ENCODE assay signal across 8 mouse cellular contexts in genomic region chr9:44882436-44882980, GRCm38 (mm10). TPM values are rescaled to one million over a fixed set of nuclear protein-coding genes. Genes with fewer than 3 reads are reported as not detected.
DNase-seq lines count a peak whose midpoint lies in the region; ATAC-seq and TF ChIP-seq lines count a peak whose summit lies in the region.

No protein-coding gene starts in this region.

- TF ChIP-seq CTCF in thymus, adult 2 months (IDR thresholded peaks at IDR 0.05; ENCODE audit: borderline replicate concordance, control insufficient read depth, extremely low read depth, insufficient read depth, low read length, poor library complexity), result 0 out of 2 replicates have a peak, but pooled peaks have one; percentile 29

- peak overlapping the region; percentile 91; the same call in 1 of the 2 replicates for H3K27ac ChIP-seq in liver, embryonic 13.5 days
- H3K27ac ChIP-seq in thymus, adult 2 months (ENCODE audit: control insufficient read depth, insufficient read depth, low read length), result no peak overlapping the region

- peak; percentile 80 for DNase-seq in A20 (ENCODE audit: low read depth, low spot score)
- peak; percentile 75 for DNase-seq in T-cell, adult 2 months (ENCODE audit: low spot score)
- peak; percentile 81 for DNase-seq in embryo, embryonic 10.5 days (ENCODE audit: low spot score)
- peak; percentile 27 to 30 for DNase-seq in gastrocnemius, postnatal 4 days (ENCODE audit: low spot score in 2 of 2)
- peak; percentile 57 for DNase-seq in kidney, adult 18-20 months
- DNase-seq in liver, embryonic 13.5 days, result peak; percentile 36
- DNase-seq in neural tube, embryonic 10.5 days (ENCODE audit: extremely low spot score, low spot score), result peak; percentile 78
- peak; percentile 61 for DNase-seq in thymus, adult 2 months

- WGBS in liver, embryonic 13.5 days (ENCODE audit: insufficient replicate concordance), result under 1% methylated on average over 26 of the region's 27 CpGs
- under 1% methylated on average over 26 of the region's 27 CpGs for WGBS in thymus, adult 2 months

- H3K9me3 ChIP-seq in liver, embryonic 13.5 days (replicated peaks), result no peaks in the 10 kb centered on the region

- H3K4me1 ChIP-seq in liver, embryonic 13.5 days (replicated peaks), result peaks cover 47% of the 10 kb centered on the region
- peaks cover 19% of the 10 kb centered on the region for H3K4me1 ChIP-seq in thymus, adult 2 months (replicated peaks; ENCODE audit: control insufficient read depth, insufficient read depth, low read length)

- TF ChIP-seq POLR2A in thymus, adult 2 months (IDR thresholded peaks at IDR 0.05; ENCODE audit: control insufficient read depth, extremely low read depth, insufficient read depth, low read length, poor library complexity), result 0 out of 2 replicates have a peak, but pooled peaks have one; percentile 4

- H3K36me3 ChIP-seq in liver, embryonic 13.5 days, result peaks cover 6% of the 10 kb centered on the region; the same call in 1 of the 2 replicates
- no peaks in the 10 kb centered on the region; the same call in 1 of the 2 replicates for H3K36me3 ChIP-seq in thymus, adult 2 months (ENCODE audit: control insufficient read depth, insufficient read depth, low read length)

- no peak; the same call in 1 of the 2 replicates for ATAC-seq in liver, embryonic 13.5 days (ENCODE audit: low read depth)

- peak overlapping the region; percentile 97 for H3K4me3 ChIP-seq in liver, embryonic 13.5 days (replicated peaks)
- peak overlapping the region; percentile 95 for H3K4me3 ChIP-seq in thymus, adult 2 months (ENCODE audit: control insufficient read depth, insufficient read depth, low read length)

- H3K4me2 ChIP-seq in liver, embryonic 13.5 days, result peak overlapping the region; percentile 99

- H3K9ac ChIP-seq in liver, embryonic 13.5 days, result peak overlapping the region; percentile 93

- peaks cover 14% of the 10 kb centered on the region for H3K27me3 ChIP-seq in liver, embryonic 13.5 days
- H3K27me3 ChIP-seq in thymus, adult 2 months (ENCODE audit: control insufficient read depth, insufficient read depth, low read length), result no peaks in the 10 kb centered on the region

RNA-seq across cellular contexts. Expression of gene Kmt2a, which starts 1.4 kb away (rescaled TPM):
- total RNA-seq in gastrocnemius, postnatal 4 days (2021), result 10 to 100 TPM; 27.6 to 31.5 TPM
- polyA plus RNA-seq in liver, embryonic 13.5 days (2015; fragmentation: Nextera tagmentation; extraction: Ambion mirVana), result 3.8 and 4.0 TPM in 2 replicates
- 71.4 and 81.9 TPM in 2 replicates for polyA plus RNA-seq in thymus, adult 2 months (2012; rRNA removed)

RNA-seq across cellular contexts. Expression of gene Atp5l, which starts 38.0 kb away (rescaled TPM):
- total RNA-seq in gastrocnemius, postnatal 4 days (2021), result 100 to 1,000 TPM; 631 to 643 TPM
- polyA plus RNA-seq in liver, embryonic 13.5 days (2015; fragmentation: Nextera tagmentation; extraction: Ambion mirVana), result 546 and 569 TPM in 2 replicates
- polyA plus RNA-seq in thymus, adult 2 months (2012; rRNA removed), result 159 and 250 TPM in 2 replicates

Comparison
In these comparisons a context has a peak if more than half of its experiments do, and no peak if none do; other contexts are left out.
1. DNase-seq: peak in every context shown above with its lines; median percentile 81 in embryo, embryonic 10.5 days; 80 in A20; 78 in neural tube, embryonic 10.5 days; 75 in T-cell, adult 2 months; 61 in thymus, adult 2 months; 57 in kidney, adult 18-20 months; 36 in liver, embryonic 13.5 days; 28 in gastrocnemius, postnatal 4 days.
2. RNA of gene Kmt2a, which starts 1.4 kb away (polyA plus RNA-seq): 71.4 to 81.9 TPM in thymus, adult 2 months; 3.8 to 4.0 TPM in liver, embryonic 13.5 days; every median in the first group is over 10 times any median in the second.